Mouse (Mus musculus) ES-E14 (cell line): Measurements from ENCODE around the gene Zfy1.

Experiments used
- CHD2 ChIP-seq: IDR thresholded peaks from 2 replicates; pipeline ENCODE4 v1.6.1; 2014; ENCODE audit warnings: mild to moderate bottlenecking, low read depth, low read length, inconsistent platforms
- HCFC1 ChIP-seq: IDR thresholded peaks from 2 replicates; pipeline ENCODE4 v1.6.1; 2012; ENCODE audit warnings: low read length, inconsistent platforms, borderline replicate concordance; ENCODE audit not compliant: insufficient read depth
- MAFK ChIP-seq: IDR thresholded peaks from 2 replicates; pipeline ENCODE4 v1.6.1; 2014; ENCODE audit warnings: mild to moderate bottlenecking, low read depth, low read length, inconsistent platforms; ENCODE audit not compliant: insufficient read depth
- ZC3H11A ChIP-seq: IDR thresholded peaks from 2 replicates; pipeline ENCODE4 v1.6.1; 2012; ENCODE audit warnings: low read depth, mild to moderate bottlenecking, inconsistent platforms, low read length, borderline replicate concordance
- ZNF384 ChIP-seq: IDR thresholded peaks from 2 replicates; pipeline ENCODE4 v1.6.1; 2012; ENCODE audit warnings: low read depth, low read length, inconsistent platforms

DNA sequence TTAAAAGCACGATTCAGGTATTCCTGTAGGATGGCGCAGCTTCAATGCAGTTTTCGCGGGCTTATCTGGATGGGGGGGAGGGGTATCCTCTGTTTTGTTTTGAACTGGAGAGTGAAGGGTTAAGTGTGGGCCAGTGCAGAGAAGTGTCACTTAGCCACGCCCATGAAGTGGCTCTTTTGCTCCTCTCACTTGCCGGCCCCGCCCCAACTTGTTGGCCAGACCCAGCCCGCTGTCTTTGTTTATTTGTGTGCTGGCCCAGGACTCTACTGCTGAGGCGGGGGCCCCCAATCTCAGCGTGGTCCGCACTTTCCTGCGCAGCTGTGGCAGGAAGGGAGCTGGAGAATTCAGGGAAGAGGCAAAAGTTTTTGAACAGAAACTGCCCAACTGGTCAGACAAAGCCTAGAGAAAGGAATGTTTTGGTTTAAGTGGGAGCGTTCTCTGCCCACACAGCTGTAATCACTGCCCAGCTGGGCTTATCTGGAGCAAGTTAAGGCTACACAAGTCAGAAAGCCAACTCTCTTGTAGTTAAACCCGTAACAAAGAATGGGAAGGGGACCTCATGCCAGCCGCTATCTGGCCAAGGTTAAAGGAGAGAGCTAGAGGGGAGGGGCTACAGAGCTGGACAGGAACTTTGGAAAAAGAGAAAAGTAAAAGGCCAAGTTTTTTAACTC lies 11.9 kb upstream of the Zfy1 start:
- TF ChIP-seq CHD2 = no peak
- no peak for TF ChIP-seq ZC3H11A
- no peak for TF ChIP-seq HCFC1
- TF ChIP-seq MAFK = no peak
- no peak for TF ChIP-seq ZNF384
